Mouse (Mus musculus): ENCODE measurements around the gene Galnt14.

Gene Galnt14

DNA sequence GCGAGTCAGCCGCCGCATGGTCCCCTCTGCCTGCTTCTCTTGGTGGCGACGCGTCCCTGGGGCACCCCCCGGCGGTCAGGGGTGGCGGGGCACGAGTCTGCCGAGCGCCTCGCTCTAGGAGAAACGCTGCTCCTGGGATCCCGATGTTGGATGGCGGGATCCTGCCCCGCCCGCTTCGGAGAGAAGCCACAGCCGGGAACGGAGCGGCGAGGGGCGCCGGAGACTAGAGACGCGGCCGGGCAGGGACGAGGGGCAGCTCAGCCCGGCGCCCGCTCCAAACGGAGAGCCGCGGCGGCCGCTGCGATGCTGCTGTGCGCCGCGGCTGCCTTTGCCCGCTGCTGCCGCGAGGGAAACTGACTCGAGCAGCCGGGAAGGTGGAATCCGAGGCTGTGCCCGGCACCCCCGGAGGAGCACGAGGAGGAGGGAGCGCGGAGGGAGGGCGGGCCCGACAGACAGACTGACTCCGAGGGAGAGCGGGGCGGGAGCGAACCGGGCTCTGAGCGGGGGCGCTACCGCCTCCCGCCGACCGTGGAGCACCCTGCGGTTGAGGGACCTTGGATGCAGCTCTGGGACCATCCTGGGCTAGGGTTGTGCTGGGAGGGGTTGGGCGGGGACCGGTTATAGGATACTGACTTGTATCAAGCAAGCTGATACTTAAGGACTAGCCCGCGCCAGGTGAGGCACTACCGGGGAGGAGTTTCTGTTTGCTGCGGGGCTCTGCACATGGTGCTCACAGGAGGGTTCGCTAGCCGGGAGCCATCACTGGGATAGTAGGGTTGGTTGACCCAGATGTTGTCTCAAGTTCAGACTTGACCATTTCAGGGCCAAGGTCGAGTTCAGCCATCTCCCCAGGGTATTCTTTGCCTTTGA lies at the start of gene Galnt14:
Galnt14 (minus strand) TSS at position 412 of the 870 bp plus-strand sequence.
- peak; percentile 48 for DNase-seq (ENCODE audit: low spot score)

DNA sequence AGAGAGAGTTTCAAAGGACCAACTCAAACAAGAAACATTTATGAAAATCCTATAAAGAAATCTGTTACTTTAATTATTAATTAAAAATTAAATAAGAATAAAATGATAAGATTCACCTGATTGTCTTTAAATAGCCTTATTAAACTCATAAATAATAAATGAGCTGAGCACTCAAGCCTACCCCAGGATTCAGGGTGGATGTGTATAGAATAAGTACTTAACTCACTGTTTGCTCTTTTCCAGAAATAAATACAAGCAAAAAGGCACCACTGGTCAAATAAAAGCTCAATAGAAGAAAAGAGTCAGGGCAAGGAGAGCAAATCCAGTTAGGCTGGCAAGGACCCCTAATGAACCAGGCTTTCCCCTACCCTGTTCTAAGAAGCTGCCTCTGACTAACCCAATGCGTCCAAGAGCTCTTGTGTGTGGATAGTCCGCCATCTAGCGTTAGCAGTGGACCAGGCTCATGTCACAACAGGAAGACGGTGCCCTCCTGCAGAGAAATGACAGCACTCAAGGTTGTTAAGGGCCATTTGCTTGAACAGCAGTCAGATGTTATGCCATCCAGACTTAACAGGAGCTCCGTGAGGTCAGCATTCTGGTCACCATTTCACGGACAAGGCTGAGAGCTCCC lies 33.5 kb upstream of the Galnt14 start:
- DNase-seq (ENCODE audit: low spot score): peak; percentile 61

DNA sequence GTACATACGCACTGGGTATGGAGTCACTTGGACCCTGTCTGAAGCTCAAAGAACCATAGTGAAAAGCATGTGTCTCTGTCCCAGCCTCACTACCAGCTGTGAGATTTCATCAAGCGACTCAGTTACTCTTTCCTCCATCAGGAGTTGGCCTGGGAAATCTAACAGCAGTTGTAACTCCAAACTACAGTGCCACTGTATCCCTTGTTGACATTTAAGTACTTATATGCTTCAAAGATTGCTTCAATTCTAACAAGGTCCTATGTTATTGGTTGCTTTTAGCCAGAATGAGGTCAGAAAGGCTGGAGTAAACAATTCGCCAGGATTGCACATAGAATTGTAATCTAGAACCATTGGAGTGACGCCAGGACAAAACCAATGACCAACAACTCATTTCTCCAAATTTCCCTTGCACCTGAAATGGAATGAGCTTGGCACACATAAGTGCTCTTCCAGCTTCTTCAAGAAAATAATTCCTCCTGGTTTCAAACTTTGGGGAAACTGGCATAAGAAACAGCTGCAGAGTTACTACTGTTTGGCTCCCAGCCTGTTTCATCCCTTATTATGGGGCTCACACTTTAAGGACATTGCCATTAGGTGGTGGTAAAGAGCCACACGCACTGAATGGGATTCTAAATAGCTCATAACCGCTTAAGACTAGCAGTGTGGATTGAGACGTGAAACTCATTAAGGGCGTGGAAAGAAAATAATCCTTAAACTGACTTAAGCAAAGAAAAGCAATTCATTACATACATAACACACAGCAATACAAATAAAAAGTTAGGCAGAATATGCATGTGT lies 13.8 kb upstream of the Galnt14 start:
- DNase-seq (ENCODE audit: low spot score): no peak

DNA sequence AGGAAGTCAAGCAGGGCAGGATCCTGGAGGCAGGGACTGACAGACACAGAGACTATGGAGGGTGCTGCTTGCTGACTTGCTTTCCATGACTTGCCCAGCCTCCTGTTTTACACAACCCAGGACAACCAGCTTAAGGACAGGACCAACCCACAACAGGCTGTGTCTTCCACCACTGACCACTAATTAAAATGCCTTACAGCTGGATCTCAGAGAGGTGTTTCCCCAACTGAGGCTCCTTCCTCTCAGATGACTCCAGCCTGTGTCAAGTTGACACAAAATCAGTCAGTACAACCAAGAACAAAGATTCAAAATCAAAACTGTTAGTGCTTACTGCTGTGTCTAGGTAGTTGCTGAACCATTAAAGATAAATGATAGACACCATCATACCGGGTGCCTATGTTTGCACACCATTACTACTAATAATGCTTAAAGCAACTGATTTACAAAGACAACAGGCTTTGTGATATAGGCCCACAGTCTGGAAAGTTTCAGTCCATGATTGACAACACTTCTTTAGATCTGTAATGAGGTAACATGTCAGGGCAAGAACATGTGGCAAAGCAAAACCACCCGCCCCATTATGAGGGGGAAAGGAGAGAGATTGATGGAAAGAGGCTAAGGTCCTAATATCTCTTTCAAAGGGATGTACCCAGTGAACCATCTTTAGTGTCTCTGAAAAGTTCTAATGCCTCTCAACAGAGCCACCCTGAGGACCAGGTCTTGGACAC lies 8.9 kb upstream of the Galnt14 start:
- no peak for DNase-seq (ENCODE audit: low spot score)

DNA sequence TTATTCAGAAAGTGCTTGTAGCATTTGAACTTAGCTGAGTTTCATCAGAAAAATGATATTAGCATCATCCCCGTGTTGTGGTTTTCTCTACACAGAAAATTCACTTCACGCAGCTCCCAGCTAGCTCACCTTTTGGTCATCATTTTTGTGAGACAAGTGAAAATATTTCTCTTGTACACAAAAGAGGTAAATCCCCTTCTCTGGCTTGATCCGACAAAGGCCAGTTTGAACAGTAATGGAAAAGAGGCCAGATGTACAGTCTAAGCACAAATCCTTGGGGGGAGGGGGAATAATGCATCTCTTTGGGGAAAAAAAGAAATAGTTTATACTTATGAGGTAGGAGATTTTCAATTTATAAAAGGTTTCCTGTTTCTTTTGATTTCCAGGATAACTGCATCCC lies 6.4 kb upstream of the Galnt14 start:
- DNase-seq (ENCODE audit: low spot score): no peak

DNA sequence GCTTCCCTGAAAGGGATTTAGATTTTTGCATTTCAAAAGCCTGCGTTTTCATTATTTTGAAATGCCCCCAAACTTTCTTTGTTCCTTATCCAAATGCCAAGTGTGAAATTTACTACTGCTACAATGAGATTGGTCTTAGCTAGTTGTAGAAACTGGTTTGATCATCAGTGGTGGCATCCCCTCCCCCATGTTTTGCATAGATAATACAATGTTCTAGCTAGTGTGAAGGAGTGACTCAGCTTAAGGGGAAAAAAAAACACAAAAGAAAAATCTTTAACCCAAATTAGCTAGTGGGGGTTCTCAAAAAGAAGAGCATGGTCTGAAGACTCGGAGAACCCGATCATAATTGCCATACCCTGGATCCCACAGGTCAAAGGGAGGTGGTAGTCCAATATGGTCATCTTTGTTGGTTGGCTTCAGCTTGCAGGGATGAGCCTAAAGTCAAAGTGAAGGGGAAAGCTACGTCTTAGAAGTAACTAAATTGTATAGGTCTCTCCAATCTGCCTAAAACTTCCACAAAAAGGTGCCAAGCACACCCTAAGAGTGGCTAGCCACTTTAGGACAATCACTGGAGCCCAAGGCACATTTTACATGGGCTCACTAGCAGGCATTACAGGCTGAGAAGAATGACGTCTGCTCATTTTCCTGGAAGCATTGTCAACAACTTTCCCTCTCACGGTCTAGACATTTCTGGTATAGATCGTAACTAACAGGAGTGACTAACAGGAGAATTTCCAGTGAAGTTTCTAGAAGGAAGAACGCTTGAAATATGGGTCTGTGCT lies 4.4 kb upstream of the Galnt14 start:
- DNase-seq (ENCODE audit: low spot score): no peak

DNA sequence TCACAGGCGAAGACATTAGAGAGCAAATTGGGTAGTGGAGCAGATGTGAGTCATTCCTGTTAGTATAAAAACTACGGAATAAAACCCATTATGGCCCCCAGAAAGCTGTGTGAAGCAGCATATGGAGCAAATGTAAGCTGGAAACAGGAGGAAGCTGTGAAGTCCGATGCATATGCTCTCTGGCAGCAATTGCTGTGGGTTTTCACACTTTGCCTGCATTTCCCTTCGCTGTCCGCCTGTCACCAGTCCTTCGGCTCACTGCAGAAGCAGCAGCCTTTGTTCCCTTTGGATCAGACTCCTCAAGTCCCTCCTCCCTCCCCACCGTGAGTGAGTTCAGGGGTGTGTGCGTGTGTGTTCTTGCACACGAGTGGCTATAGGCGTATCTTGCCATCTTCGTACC lies 3.1 kb upstream of the Galnt14 start:
- no peak for DNase-seq (ENCODE audit: low spot score)

DNA sequence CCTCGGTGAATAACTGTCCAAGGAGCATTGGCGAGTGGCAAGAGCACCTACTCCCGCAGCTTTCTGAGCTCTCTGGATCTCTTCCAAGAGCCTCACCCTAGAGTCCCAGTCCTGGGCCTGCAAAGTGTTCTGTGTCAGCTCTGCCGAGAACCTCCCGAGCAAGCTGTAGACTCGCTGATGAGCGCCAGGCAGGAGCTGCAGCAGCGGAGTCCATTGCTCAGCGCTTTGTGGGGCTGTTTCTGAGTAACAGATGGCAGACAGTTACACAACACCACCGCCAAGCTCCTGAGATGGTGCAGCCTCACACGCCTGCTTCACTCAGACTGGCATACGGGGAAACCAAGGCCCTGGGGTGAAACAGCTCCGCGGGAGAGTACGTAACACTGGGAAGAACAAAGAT lies 1.7 kb upstream of the Galnt14 start:
- no peak for DNase-seq (ENCODE audit: low spot score)

DNA sequence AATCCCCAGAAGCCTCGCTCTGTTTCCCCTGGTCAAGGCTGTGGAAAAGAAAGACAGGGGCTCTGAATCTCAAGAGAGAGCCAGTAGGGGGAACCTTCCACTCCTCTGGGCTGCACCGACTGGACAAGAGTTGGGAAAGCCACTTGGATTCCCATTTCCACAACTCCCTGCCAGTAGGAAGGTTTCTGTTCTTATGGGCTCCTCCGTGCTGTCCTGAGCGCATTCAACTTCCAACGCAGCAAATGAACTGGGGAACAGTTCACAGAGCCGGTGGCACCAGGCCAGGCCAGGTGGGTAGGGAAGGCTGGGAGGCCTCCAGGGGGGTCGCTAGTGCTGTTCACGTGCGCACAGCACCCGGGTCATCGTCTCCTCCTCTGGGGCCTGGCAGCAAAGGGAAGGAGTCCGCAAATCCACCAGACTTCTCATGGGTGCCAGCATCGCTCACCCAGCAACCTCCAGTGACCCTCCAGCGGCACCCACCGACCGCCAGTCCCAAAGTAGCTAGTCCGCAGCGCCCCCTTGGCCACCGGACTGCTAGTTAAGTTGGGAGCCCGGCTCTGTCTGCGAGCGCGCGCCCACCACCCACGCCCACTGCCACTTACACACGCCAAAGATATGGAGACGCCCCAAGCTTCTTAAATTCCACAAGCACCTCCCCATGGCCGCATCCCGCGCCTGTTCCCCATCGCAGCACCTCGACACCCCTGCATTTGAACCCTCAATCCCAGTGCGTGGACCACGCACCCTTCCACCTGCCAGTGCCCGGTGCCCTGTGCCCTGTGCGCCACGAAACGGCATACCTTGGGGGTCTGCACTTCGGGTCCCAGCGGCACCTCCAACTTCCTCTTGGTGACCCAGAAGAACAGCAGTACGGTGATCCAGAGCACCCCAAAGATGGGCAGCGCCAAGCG lies 867 bp downstream of the Galnt14 start:
- peak; percentile 8 for DNase-seq (ENCODE audit: low spot score)

DNA sequence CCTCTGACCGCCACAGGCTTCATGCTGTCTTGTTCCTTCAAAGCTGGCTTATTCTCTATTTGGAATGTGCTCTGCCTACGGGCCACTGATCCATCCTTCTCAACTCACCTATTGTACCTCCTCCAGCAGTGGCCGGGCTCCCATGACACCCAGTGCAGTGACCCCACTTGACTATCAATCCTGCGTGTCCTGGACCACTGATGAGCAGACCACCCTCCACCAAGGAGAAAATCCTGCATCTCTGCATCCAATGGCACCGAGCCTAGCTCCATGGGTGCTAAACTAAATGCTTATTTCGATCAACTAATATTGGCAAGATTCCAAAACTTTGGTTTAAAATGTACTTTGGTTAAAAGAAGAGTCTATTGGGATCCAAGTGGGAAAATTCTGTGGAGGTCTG lies 1.8 kb downstream of the Galnt14 start:
- DNase-seq (ENCODE audit: low spot score): no peak

DNA sequence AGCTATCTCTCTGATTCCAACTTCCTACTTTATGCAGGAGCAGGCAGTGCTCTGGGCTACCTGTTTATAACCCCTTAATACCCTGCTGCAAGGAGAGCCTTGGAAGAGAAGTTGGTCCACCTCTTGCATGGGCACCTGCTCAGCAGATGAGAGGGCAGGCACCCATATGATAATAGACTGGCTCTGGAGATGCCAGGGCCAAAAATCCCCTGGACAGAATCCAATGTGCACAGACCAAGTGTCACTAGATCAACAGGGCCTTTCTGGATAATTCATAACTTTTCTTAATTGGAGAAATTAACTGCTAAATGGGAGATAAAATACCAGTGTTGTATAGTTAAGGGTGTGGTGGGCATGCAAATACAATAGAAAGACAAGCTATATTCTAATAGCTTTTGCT lies 6.7 kb downstream of the Galnt14 start:
- DNase-seq (ENCODE audit: low spot score): no peak

DNA sequence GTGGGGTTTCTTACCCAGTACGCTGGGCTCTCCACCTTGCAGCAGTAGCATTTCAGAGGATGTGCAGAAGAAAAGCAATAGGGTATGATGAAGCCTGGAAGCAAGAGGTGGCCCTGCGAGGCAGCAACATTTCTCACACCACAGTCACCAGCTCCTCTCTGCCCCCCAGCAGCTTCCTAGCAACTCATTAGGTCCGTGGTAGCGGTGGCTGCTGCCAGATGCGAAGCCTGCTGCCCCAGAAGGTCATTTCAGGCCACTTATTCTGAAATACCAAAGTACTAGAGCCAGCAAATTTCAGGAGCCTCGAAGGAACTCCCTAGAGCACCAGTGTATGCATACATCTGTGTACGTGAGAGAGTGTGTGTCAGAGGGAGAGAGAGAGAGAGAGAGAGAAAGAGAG lies 9.2 kb downstream of the Galnt14 start:
- DNase-seq (ENCODE audit: low spot score): no peak

DNA sequence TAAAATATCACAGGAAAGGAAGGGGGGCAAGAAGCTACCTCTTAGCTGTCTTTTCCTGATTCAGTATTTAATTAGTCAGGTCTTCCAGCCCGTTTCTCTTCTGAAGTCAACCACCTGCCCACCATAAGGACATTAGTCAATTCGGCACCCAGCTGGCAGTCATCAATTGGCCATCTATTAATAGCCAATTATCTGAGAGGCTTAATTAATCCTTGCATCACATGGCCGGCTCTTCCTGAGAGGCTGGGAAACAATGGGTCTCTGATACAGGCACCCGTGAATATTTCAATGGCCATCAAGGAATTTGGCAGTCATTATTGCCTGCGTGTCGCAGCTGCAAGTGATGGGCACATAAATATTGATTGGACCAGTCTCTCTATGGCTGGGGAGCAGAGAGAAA lies 10.4 kb downstream of the Galnt14 start:
- no peak for DNase-seq (ENCODE audit: low spot score)

DNA sequence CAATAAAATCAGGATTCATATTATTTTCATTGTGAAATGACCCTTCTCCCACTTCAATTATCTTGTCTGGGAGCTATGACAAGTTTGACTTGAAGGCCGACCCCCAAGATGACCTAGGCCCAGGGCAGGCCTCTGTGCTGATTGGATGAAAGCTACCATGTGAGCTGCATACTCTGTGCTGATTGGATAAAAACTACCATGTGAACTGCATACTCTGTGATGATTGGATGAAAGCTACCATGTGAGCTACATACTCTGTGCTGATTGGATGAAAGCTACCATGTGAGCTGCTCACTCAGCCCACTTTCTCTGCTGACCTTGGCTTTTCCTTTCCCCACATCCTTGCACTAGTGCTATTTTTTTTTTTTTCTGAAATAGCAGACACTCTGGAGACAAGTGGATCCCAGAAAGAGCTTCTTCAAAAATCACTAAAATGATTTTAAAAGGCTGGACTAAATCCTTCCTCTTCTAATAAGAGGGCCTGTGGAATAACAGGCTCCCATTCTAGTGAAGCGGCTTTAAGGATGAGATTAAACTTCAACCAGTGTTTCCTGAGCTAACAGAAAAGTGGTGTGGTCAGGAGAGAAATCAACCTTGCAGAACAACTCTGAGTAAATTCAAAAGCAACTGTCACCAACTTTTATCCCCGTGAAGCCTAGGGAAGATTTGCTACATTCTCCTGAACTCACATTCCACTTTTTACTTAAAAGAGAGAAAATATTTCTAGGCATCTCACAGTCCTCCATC lies 15.9 kb downstream of the Galnt14 start:
- no peak for DNase-seq (ENCODE audit: low spot score)

DNA sequence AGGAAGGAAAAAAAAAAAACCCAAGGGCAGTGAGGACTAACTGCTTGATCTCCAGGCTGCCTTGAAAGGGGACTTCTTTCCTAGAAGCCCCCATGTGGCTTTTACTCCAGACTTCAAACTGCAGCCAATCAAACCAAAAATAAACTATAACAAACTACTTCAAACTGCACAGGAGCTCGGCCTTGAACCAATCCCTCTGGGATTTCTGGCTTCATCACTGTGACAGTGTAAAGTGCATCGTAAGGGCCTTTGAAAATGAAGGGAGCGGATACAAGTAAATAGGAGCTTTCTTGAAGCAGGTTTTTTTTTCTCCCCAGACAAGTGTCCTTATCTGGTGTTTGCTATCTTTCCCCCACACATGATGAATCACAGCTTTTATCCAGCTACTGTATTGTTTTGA lies 22.0 kb downstream of the Galnt14 start:
- DNase-seq (ENCODE audit: low spot score): no peak

DNA sequence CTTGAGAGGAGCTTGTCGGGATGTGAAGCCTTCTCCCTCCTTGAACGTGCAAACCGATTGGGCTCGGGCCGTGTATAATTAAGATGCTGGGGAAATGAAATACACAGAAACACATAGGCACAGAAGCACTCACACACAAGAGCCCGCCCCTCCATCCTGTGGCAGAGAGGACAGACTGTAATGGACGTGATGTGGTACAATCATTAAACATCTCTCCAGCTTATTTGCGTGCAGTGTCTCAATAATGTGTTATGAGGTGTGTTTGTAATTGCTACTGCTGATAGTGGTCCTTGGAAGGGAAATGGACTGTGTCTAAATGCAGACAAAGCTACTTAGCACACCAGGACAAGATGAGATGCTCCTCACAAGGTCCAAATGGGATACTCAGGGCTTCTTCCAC lies 24.0 kb downstream of the Galnt14 start:
- DNase-seq (ENCODE audit: low spot score): no peak

DNA sequence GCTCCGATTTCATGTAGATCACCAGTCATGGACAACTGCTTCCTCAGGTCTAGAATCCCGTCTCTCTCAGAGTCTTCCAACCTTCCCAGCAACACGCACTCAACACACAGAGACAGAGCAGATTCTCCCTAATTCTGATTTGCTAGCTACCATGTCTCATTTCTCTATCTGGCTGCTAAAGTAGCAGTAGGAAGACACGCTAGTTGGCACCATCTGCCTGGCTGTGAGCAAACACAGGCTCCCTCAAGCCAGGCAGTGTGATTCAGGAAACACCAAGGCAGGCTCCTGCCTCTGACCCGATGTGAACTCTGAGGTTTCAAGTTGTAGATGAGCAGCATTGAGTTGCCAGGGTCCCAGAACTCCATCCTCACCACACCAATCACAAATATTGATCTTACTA lies 25.5 kb downstream of the Galnt14 start:
- no peak for DNase-seq (ENCODE audit: low spot score)

DNA sequence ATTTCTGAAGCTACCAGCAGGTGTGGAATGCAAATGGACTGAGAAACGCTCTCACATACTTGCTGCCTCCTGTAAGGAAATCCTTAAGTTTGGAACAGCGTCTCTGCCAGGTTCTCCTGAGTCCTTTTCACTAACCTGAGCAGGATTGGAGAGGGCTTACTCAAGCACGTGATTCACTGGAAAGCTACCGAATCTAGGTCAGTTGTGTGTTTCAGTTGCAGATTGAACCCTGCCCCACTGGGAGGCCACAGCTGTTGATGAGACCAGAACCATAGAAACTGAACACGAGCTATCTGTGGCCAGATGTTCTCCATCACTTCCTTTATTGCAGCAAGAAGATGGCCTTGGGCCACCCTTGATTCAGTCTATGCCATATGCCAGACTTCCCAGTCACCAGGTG lies 38.3 kb downstream of the Galnt14 start:
- no peak for DNase-seq (ENCODE audit: low spot score)

DNA sequence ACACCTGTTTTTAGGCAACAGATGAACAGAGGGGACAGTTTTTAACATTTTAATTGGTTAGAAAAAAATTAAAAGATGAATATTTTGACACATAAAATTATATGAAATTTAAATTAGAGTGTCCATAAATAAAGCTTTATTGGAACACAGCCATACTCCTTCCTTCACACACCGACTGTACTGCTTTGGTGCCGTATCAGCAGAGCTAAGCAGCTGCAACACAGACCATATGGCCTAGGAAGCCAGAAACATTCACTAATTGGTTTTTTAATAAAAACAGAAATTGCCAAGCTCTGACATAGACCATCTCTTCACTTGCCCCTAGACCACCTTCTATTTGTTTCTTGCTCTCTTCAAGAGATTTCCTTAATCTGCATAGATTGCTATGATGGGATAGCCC lies 40.2 kb downstream of the Galnt14 start:
- DNase-seq (ENCODE audit: low spot score): no peak

DNA sequence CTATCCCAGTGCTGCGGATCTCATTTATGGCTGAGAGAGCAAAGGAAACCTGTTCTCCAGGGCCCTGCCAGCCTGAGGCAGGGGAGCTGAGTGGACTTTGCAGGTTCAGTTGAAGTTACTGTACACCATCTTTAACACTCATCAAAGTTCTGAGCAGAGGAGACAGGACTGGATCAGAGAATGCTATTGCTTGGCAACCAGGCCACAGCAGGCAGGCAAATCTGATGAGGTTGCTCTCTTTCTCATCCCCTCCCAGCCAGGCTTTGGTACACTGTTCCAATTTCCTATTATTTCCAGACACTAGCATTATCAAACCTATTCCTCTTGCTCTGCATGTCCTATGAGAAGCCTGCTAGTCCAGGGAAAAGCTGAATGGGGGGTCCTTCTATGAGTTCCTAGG lies 41.3 kb downstream of the Galnt14 start:
- DNase-seq (ENCODE audit: low spot score): no peak
